Mouse (Mus musculus) neural tube, embryonic 14.5 days (tissue): ENCODE data around the gene Tsks. TPM values are rescaled to one million over a fixed set of nuclear protein-coding genes. Genes with fewer than 3 reads are reported as not detected.

ENCODE experiments used
- ATAC-seq: fragments of 200-750 bp; cut with Nextera tagmentation; 2 replicates; pipeline ENCODE4 v1.8.0; 2017; ENCODE audit warnings: low read depth, mild to moderate bottlenecking, moderate TSS enrichment, moderate library complexity
- H3K27ac ChIP-seq: fragments of 300-500 bp; sonication (generic); 2 replicates; pipeline ENCODE4 v1.5.1; 2014; ENCODE audit warnings: low read depth, mild to moderate bottlenecking, control low read depth, low read length, moderate library complexity, mixed read lengths
- H3K27me3 ChIP-seq: fragments of 300-500 bp; sonication (generic); 2 replicates; pipeline ENCODE4 v1.6.1; 2014; ENCODE audit warnings: low read length; ENCODE audit not compliant: control insufficient read depth, insufficient read depth
- H3K36me3 ChIP-seq: fragments of 300-500 bp; sonication (generic); 2 replicates; pipeline ENCODE4 v1.6.1; 2014; ENCODE audit warnings: low read length, mixed read lengths; ENCODE audit not compliant: control insufficient read depth, insufficient read depth
- H3K4me1 ChIP-seq: fragments of 300-500 bp; sonication (generic); 2 replicates; pipeline ENCODE4 v1.6.1; 2014; ENCODE audit warnings: low read length; ENCODE audit not compliant: control insufficient read depth, insufficient read depth
- H3K4me2 ChIP-seq: fragments of 300-500 bp; sonication (generic); 2 replicates; pipeline ENCODE4 v1.6.1; 2014; ENCODE audit warnings: mild to moderate bottlenecking, low read depth, low read length, control low read depth
- H3K4me3 ChIP-seq: fragments of 300-500 bp; sonication (generic); 2 replicates; pipeline ENCODE4 v1.5.1; 2014; ENCODE audit warnings: low read depth, low read length, control low read depth, mixed read lengths
- H3K9ac ChIP-seq: fragments of 300-500 bp; sonication (generic); replicated peaks from 2 replicates; pipeline ENCODE4 v1.6.1; 2014; ENCODE audit warnings: low read depth, mild to moderate bottlenecking, control low read depth, low read length, mixed read lengths
- H3K9me3 ChIP-seq: fragments of 300-500 bp; sonication (generic); 2 replicates; pipeline ENCODE4 v1.6.1; 2016; ENCODE audit warnings: low read length; ENCODE audit not compliant: control insufficient read depth
- WGBS: fragments of 180-500 bp; shearing (Covaris S2); extraction: QIAGEN DNeasy Blood & Tissue Kit; methylation state at CpG from one replicate; pipeline ENCODE4 v1.1.7; 2014; 5-methylcytosine and 5-hydroxymethylcytosine counted together
- polyA plus RNA-seq: library from polyadenylated mRNA; unstranded; fragments of >200 nt; fragmentation: Nextera tagmentation; extraction: Ambion mirVana; gene quantifications from 2 replicates; pipeline ENCODE4 v1.2.1, GENCODE M21; 2014

The Tsks gene
- polyA plus RNA-seq, 1 experiment from 2014 or later = 0.11 TPM

DNA sequence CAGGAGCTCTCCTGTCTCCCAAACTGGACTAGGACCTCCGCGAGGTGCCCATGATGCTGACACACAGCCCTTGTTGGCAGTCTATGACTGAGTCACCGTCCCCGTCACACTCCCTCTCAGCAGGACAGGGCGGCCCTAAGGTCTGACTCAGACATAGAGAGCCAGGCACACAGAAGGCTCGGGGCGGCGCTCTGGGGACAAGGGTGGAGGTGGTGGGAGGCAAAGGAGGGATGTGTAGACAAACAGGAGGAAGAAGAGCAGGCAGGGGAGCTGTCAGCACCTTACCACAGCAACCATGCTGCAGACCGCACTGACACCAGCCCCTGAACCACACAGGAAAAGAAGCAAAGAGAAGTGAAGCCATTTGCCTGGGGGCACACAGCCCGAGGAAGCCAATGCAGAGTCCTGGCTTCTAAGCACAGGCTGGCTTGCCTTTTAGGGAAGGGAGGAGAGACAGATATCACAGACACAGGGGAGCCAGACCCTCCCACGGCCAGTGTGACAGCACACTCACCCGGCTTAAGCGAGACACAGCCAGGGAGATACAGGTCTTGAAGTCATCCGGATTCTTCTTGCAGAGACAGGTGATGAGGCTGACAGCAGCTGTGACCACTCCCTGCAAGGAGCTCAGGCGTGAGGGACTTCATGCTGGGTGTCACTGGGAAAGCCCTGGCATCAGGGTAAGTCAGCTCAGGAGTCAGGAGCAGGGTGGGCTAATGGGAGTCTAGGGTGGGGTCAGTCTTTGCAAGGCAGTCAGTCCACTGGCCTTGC lies 34.1 kb upstream of the Tsks start:
- Histone ChIP-seq H3K4me2 (no peak overlapping the region), H3K4me1 (no peaks in the 10 kb centered on the region), H3K27ac (no peak overlapping the region), H3K27me3 (no peaks in the 10 kb centered on the region), H3K36me3 (peaks cover 65% of the 10 kb centered on the region), H3K4me3 (no peak overlapping the region), H3K9ac (no peak overlapping the region), H3K9me3 (no peaks in the 10 kb centered on the region)
- no peak for ATAC-seq
- 92% methylated on average over 15 of the region's 15 CpGs for WGBS

DNA sequence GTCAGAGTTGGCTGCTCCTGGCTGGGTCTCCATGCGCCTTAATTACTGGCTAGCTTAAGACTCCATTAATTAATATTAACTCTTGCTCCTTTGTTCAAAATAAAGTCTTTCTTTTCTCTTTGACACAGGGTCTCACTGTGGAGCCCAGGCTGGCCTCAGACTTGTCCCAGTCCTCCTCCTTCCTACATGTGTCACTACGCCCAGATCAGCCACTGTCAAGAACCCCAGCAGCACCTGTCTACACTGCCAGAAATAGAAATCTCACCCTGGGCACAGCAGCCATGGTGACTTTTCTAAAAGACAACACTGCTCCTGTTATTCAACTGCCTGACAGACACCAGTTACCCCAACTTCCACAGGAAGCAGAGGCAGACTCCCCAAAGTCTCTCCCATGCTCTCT lies 28.6 kb upstream of the Tsks start:
- Histone ChIP-seq H3K36me3 (peaks cover 36% of the 10 kb centered on the region), H3K4me1 (no peaks in the 10 kb centered on the region), H3K9ac (no peak overlapping the region), H3K27ac (no peak overlapping the region), H3K9me3 (no peaks in the 10 kb centered on the region), H3K27me3 (no peaks in the 10 kb centered on the region), H3K4me3 (no peak overlapping the region), H3K4me2 (no peak overlapping the region)
- no peak for ATAC-seq
- WGBS = 96% methylated on average over 2 of the region's 2 CpGs

DNA sequence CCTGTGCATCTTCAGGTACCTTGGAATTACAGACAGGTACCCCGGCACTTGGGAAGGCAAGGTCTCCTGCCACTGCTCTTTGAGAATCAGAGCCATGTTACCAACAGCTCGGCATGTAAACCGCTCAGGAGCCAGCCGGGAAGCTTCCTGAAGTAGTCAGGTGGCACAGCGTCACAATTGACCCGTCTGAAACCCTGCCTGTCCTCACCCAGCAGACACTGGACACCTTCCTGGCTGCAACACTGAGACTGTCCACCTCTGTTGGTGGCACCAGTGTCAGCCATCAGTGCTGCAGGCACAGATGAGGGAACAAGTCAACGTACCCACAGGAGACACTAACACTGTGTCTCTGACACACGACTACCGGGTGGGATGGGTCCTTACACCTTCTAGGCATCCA lies 27.7 kb upstream of the Tsks start:
- H3K9ac ChIP-seq = no peak overlapping the region
- H3K9me3 ChIP-seq = no peaks in the 10 kb centered on the region
- H3K4me1 ChIP-seq = no peaks in the 10 kb centered on the region
- peaks cover 32% of the 10 kb centered on the region for H3K36me3 ChIP-seq
- H3K4me2 ChIP-seq = no peak overlapping the region
- no peak overlapping the region for H3K4me3 ChIP-seq
- H3K27ac ChIP-seq = no peak overlapping the region
- ATAC-seq = no peak
- 97% methylated on average over 9 of the region's 9 CpGs for WGBS
- no peaks in the 10 kb centered on the region for H3K27me3 ChIP-seq

DNA sequence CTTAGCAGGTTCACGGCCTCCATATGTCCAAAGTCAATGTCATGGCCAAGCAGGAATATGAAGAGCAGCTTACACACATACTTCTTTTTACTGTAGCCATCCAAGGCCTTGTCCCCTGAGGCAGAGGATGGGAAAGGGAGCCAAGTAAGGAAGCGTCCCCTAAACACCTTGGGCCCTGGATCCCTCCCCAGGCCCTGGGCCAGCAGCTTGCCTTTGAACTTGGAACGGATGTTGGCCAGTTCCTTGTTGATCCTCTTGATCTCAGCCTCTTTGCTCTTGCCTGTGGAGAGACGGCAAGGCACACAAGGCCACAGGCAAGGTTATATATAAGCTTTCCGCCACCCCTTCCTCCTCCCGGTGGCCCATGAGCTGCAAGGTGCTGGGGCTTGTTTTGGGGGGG lies 26.8 kb upstream of the Tsks start:
- Histone ChIP-seq H3K9ac (no peak overlapping the region), H3K9me3 (no peaks in the 10 kb centered on the region), H3K27me3 (no peaks in the 10 kb centered on the region), H3K4me3 (no peak overlapping the region), H3K4me2 (no peak overlapping the region), H3K36me3 (peaks cover 29% of the 10 kb centered on the region), H3K4me1 (no peaks in the 10 kb centered on the region), H3K27ac (no peak overlapping the region)
- 84% methylated on average over 6 of the region's 6 CpGs for WGBS
- ATAC-seq = no peak

DNA sequence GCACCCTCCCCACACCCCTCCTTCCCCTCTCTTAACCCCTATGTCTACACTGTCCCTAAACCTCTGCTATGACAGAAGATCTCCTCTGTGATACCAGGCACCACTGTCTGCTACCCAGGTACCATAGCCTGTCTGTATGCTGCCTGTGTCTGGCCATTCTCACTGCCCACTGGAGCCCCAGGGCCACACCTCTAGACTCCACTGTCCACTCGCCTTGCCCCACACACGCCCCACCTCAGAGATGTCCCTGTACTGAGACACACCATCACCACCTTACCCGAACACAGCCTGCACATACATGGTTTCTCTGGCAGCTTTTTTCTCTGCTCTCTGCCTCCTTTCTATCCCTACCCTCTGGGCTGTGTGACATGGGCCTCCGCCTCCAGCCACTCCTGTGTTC lies 26.1 kb upstream of the Tsks start:
- Histone ChIP-seq H3K27me3 (no peaks in the 10 kb centered on the region), H3K9ac (no peak overlapping the region), H3K36me3 (peaks cover 29% of the 10 kb centered on the region), H3K4me3 (no peak overlapping the region), H3K27ac (no peak overlapping the region), H3K4me1 (no peaks in the 10 kb centered on the region), H3K9me3 (no peaks in the 10 kb centered on the region), H3K4me2 (no peak overlapping the region)
- 89% methylated on average over 4 of the region's 4 CpGs for WGBS
- no peak for ATAC-seq

DNA sequence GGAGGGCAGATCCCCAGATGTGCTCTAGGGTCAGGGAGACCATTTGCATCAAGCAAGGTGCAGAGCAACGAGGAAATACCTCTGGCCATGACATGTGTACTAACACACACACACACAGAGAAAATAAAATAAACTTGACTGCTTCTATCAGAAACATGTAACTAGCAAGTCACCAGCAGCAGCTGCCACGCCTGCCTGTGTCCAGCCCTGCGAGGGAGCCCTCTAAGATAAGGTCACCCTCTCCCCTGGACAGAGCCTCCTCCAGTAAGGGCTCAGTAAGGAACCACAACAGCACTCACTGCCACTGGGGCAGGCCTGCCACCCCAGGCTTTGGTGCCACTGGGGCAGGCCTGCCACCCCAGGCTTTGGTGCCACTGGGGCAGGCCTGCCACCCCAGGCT lies 24.8 kb upstream of the Tsks start:
- Histone ChIP-seq H3K9ac (no peak overlapping the region), H3K4me3 (no peak overlapping the region), H3K36me3 (peaks cover 34% of the 10 kb centered on the region), H3K9me3 (no peaks in the 10 kb centered on the region), H3K4me2 (no peak overlapping the region), H3K27me3 (no peaks in the 10 kb centered on the region), H3K27ac (no peak overlapping the region), H3K4me1 (no peaks in the 10 kb centered on the region)
- 87% methylated on average over 3 of the region's 3 CpGs for WGBS
- ATAC-seq = no peak

DNA sequence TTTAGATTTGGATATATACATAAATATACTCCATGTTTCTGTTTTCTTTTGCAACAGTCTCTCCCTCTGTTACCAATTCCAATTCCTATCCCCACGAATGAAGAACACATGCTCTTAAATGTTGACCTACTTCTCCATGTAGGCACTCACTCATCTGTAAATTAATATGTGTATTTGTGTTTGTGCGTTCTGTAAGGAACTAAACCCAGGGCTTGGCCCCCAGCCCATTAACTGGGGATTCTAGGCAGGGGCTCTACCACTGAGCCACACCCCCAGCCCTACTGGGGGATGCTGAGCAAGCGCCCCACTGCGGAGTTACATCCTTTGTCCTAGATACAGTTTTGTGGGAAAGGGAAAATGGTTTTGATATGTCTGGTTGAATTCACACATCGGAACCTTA lies 23.9 kb upstream of the Tsks start:
- no peaks in the 10 kb centered on the region for H3K27me3 ChIP-seq
- H3K36me3 ChIP-seq = peaks cover 27% of the 10 kb centered on the region
- H3K27ac ChIP-seq = no peak overlapping the region
- H3K4me3 ChIP-seq = no peak overlapping the region
- no peak for ATAC-seq
- H3K9me3 ChIP-seq = no peaks in the 10 kb centered on the region
- WGBS = 94% methylated on average over 5 of the region's 5 CpGs
- no peaks in the 10 kb centered on the region for H3K4me1 ChIP-seq
- H3K4me2 ChIP-seq = no peak overlapping the region
- H3K9ac ChIP-seq = no peak overlapping the region

DNA sequence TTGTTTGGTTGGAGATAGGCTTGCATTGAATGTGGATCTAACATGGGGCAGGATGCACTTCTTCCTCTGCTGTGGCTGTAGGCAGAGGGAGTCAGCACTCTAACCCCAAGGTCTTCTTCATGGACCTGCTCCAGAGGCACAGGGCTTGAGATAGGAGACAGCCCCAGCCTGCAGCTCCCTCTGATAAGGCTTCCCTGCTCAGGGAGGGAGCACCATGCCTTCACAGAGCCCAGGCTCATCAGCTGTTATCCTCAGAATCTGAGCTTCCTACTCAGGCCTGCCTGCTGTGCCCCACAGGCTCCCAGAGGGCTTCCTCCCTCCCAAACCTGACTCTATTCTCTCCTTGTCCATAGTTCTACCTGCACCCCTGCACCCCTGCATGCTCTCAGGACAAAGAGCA lies 20.5 kb upstream of the Tsks start:
- Histone ChIP-seq H3K4me1 (no peaks in the 10 kb centered on the region), H3K9ac (no peak overlapping the region), H3K27me3 (no peaks in the 10 kb centered on the region), H3K36me3 (peaks cover 10% of the 10 kb centered on the region), H3K4me3 (no peak overlapping the region), H3K4me2 (no peak overlapping the region), H3K9me3 (no peaks in the 10 kb centered on the region), H3K27ac (no peak overlapping the region)
- ATAC-seq = no peak

DNA sequence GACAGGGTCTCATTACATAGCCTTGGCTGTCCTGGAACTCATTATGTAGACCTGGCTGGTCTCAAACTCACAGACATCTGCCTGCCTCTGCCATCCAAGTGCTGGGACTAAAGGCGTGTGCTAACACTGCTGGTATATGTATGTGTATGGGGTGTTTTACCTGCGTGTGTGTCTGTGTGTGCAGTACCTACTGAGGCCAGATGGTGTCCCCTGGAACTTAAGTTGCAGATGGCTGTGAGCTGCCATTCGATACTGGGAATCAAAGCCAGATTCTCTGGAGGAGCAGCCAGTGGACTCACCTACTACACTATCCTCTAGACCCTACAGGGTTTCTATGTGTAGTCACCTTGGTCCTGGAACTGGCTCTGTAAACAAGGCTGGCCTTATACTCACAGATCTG lies 17.5 kb upstream of the Tsks start:
- Histone ChIP-seq H3K9ac (no peak overlapping the region), H3K27me3 (no peaks in the 10 kb centered on the region), H3K4me2 (no peak overlapping the region)

More for the DNA sequence above, 17.5 kb upstream of the Tsks start:
- ATAC-seq = no peak
- Histone ChIP-seq H3K27ac (no peak overlapping the region), H3K9me3 (no peaks in the 10 kb centered on the region), H3K36me3 (peaks cover 10% of the 10 kb centered on the region), H3K4me1 (peaks cover 15% of the 10 kb centered on the region), H3K4me3 (no peak overlapping the region)
- WGBS = 71% methylated on average over 3 of the region's 3 CpGs
